Mouse (Mus musculus) CH12.LX (cell line): ENCODE data around the gene Prnp.

Source experiments
- CHD1 ChIP-seq: IDR thresholded peaks from 2 replicates; pipeline ENCODE4 v1.6.1; 2012; ENCODE audit warnings: low read depth, low read length, improper control_type of control experiment, inconsistent platforms
- CTCF ChIP-seq, 2 experiments: IDR thresholded peaks in 1 of 2; conservative IDR thresholded peaks in 1 of 2; 2 replicates each; pipeline ENCODE4 v1.5.1; 2011 to 2012; ENCODE audit warnings: low read depth in 2 of 2, low read length in 2 of 2, improper control_type of control experiment in 1 of 2, inconsistent platforms in 1 of 2, mild to moderate bottlenecking in 1 of 2, moderate library complexity in 1 of 2
- E2F4 ChIP-seq: IDR thresholded peaks from 2 replicates; pipeline ENCODE4 v1.6.1; 2011; ENCODE audit warnings: low read depth, low read length, improper control_type of control experiment; ENCODE audit not compliant: insufficient replicate concordance
- EP300 ChIP-seq: IDR thresholded peaks from 2 replicates; pipeline ENCODE4 v1.6.1; 2011; ENCODE audit warnings: low read length, improper control_type of control experiment
- MAX ChIP-seq: IDR thresholded peaks from 2 replicates; pipeline ENCODE4 v1.6.1; 2011; ENCODE audit warnings: low read length, improper control_type of control experiment
- POLR2A ChIP-seq: IDR thresholded peaks from 2 replicates; pipeline ENCODE4 v1.6.1; 2011; ENCODE audit warnings: low read depth, mild to moderate bottlenecking, improper control_type of control experiment, low read length
- RAD21 ChIP-seq: IDR thresholded peaks from 2 replicates; pipeline ENCODE4 v1.6.1; 2011; ENCODE audit warnings: low read depth, mild to moderate bottlenecking, low read length, improper control_type of control experiment, moderate library complexity
- USF1 ChIP-seq: IDR thresholded peaks from 2 replicates; pipeline ENCODE4 v1.6.1; 2014; ENCODE audit warnings: low read depth, mild to moderate bottlenecking, inconsistent platforms, low read length, improper control_type of control experiment
- USF2 ChIP-seq: conservative IDR thresholded peaks from 2 replicates; pipeline ENCODE4 v1.6.1; 2011; ENCODE audit warnings: low read depth, low read length, improper control_type of control experiment

DNA sequence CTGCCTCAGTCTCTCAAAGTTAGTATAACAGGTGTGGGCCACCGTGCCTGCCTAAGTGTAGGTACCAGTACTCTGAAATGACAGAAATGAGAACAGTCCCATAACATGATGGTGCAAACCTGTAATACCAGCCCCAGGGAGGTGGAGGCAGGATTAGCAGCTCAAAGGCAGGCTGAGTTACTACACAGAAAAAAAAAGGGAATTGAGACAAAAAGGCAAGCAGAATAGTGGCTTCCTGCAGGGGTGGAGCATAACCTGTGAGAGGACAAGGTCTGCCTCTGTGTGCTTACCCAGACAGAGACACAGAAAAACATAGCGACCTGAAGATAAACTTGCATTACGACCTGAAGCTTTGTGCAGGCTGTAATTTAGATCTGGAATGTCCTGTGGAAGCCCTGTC, 66.9 kb downstream of the Prnp start:
- no peak for TF ChIP-seq CHD1
- no peak for TF ChIP-seq MAX
- no peak for TF ChIP-seq RAD21
- TF ChIP-seq POLR2A: no peak
- no peak for TF ChIP-seq E2F4
- no peak for TF ChIP-seq CTCF (conservative IDR thresholded peaks at IDR 0.05 in 1 of 2, IDR thresholded peaks at IDR 0.05 in 1 of 2; ENCODE audit: low read depth in 2 of 2, low read length in 2 of 2)
- no peak for TF ChIP-seq USF2
- TF ChIP-seq EP300: no peak
- no peak for TF ChIP-seq USF1
